Mouse (Mus musculus): Measurements from ENCODE around the gene Pheta2. TPM values are rescaled to one million over a fixed set of nuclear protein-coding genes. Genes with fewer than 3 reads are reported as not detected.

Gene Pheta2
- polyA plus RNA-seq, 1 experiment from 2014 or later, result 1.6 TPM

DNA sequence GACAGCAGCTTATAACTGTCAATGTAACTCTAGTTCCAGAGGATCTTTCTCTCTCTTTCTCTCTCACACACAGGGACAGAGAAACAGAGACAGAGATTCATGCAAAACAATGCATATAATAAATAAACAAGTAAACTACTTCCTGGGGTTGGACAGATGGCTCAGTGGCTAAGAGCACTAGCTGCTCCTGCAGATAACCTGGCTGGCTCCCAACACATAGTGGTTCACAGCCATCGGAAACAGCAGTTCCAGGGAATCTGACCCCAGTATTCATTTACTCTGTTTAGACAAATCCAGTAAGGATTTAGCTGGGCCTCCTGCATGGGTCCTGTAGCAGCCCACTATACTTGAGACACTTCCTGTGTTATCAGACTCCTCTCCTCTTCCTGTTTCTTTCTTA, 19.1 kb upstream of the Pheta2 start:
- Histone ChIP-seq H3K9me3 (ENCODE audit: control insufficient read depth, low read length) (no peaks in the 10 kb centered on the region), H3K4me2 (ENCODE audit: low read length) (no peak overlapping the region), H3K27me3 (replicated peaks; ENCODE audit: control insufficient read depth, insufficient read depth, low read length) (no peaks in the 10 kb centered on the region), H3K4me1 (ENCODE audit: control insufficient read depth, insufficient read depth, low read depth, low read length) (no peaks in the 10 kb centered on the region), H3K27ac (ENCODE audit: low read depth, low read length) (no peak overlapping the region), H3K9ac (ENCODE audit: low read depth, low read length) (no peak overlapping the region), H3K36me3 (ENCODE audit: control insufficient read depth, insufficient read depth, low read length) (no peaks in the 10 kb centered on the region), H3K4me3 (ENCODE audit: low read length) (no peak overlapping the region)
- ATAC-seq, result no peak
- WGBS, result 33% methylated on average over 1 of the region's 1 CpGs

DNA sequence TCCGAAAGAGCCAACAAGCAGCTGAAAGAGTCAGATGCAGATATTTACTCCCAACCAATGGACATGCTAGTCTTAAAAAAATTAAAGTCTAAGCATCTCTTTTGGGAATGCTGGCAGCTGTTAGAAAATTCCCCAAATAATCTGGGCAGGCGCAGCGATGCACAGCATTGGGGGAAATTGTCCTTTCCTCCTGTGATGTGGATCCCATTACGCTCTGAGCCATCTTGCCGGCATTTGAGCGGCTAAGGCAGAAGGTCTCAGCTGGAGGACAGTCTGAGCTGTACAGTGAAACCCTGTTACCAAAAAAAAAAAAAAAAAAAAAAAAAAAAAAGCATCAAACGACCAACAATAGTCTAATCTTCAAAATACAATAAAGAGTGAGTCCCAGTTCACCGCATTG, 16.5 kb upstream of the Pheta2 start:
- ATAC-seq, result no peak
- Histone ChIP-seq H3K36me3 (ENCODE audit: control insufficient read depth, insufficient read depth, low read length) (no peaks in the 10 kb centered on the region), H3K27me3 (replicated peaks; ENCODE audit: control insufficient read depth, insufficient read depth, low read length) (no peaks in the 10 kb centered on the region), H3K9me3 (ENCODE audit: control insufficient read depth, low read length) (no peaks in the 10 kb centered on the region), H3K9ac (ENCODE audit: low read depth, low read length) (no peak overlapping the region), H3K4me3 (ENCODE audit: low read length) (no peak overlapping the region), H3K27ac (ENCODE audit: low read depth, low read length) (no peak overlapping the region), H3K4me1 (ENCODE audit: control insufficient read depth, insufficient read depth, low read depth, low read length) (no peaks in the 10 kb centered on the region), H3K4me2 (ENCODE audit: low read length) (no peak overlapping the region)
- 72% methylated on average over 8 of the region's 8 CpGs for WGBS

DNA sequence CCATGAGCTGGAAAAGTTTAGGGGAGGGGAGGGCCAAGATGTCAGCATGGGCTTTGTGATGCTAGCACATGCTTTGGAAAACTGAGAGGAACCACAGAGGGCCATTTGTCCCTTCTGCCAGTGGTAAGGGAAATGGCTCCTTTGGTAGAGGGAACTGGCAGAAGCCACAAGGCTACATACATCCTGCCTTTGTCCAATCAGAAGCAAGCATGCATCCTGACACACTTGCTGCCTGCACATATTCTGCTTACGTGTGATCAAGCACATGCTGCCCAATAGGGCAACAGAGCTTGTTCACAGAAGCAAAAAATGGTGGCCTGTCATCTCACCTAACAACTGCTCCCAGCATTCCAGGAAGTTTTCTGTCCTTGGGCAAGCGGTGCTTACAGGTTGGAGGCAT, 13.4 kb upstream of the Pheta2 start:
- no peak overlapping the region for H3K4me3 ChIP-seq (ENCODE audit: low read length)
- WGBS, result 78% methylated on average over 2 of the region's 2 CpGs
- no peaks in the 10 kb centered on the region for H3K27me3 ChIP-seq (replicated peaks; ENCODE audit: control insufficient read depth, insufficient read depth, low read length)
- ATAC-seq, result no peak
- no peaks in the 10 kb centered on the region for H3K9me3 ChIP-seq (ENCODE audit: control insufficient read depth, low read length)
- H3K9ac ChIP-seq (ENCODE audit: low read depth, low read length), result no peak overlapping the region
- no peaks in the 10 kb centered on the region for H3K36me3 ChIP-seq (ENCODE audit: control insufficient read depth, insufficient read depth, low read length)
- H3K4me2 ChIP-seq (ENCODE audit: low read length), result no peak overlapping the region
- no peaks in the 10 kb centered on the region for H3K4me1 ChIP-seq (ENCODE audit: control insufficient read depth, insufficient read depth, low read depth, low read length)
- no peak overlapping the region for H3K27ac ChIP-seq (ENCODE audit: low read depth, low read length)

DNA sequence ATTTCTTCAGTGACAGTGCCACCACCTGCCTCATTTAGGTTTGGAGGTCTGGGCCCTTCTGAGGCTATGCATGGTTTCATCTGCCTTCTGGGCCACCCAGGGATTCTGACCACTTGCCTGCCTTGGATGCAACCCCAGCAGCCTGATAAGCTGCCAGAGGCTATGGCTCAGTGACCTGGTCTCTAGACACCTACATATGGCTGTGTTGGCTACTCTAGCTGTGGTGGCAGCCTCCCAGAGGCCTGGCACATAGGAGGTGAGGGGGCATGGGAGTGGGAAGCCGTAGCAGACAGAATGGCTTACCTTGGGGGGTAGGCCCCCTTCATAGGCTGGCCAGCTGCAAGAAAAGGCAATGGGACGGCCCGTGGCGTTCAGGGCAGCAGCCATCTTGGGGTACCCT, 3.5 kb upstream of the Pheta2 start:
- Histone ChIP-seq H3K27me3 (replicated peaks; ENCODE audit: control insufficient read depth, insufficient read depth, low read length) (peaks cover 3% of the 10 kb centered on the region; the same call in 1 of the 2 replicates), H3K36me3 (ENCODE audit: control insufficient read depth, insufficient read depth, low read length) (peaks cover 3% of the 10 kb centered on the region; the same call in 1 of the 2 replicates), H3K9me3 (ENCODE audit: control insufficient read depth, low read length) (no peaks in the 10 kb centered on the region), H3K27ac (ENCODE audit: low read depth, low read length) (no peak overlapping the region), H3K4me2 (ENCODE audit: low read length) (no peak overlapping the region), H3K9ac (ENCODE audit: low read depth, low read length) (no peak overlapping the region), H3K4me3 (ENCODE audit: low read length) (no peak overlapping the region), H3K4me1 (ENCODE audit: control insufficient read depth, insufficient read depth, low read depth, low read length) (peaks cover 10% of the 10 kb centered on the region)
- 94% methylated on average over 4 of the region's 4 CpGs for WGBS
- no peak for ATAC-seq

DNA sequence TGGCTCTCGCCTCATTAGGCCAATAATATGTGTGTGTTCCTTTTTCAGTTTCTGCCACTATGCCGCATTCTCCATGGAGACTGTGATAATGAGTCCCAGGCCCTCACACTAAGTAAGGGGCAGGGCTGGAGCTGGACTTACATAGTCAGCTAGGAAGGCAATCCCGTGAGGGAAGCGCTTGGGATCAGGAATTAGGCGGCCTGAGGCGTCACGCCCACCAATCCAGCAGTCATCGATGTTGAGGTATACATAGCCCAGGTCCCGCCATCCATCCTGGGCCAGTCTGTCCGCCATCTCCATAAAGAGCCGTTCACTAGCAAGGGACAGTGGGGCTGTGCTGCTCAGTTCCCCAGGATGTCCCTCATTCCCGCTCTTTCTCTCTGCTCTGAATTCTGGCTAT, 2.1 kb upstream of the Pheta2 start:
- H3K4me3 ChIP-seq (ENCODE audit: low read length), result no peak overlapping the region
- peaks cover 3% of the 10 kb centered on the region; the same call in 1 of the 2 replicates for H3K36me3 ChIP-seq (ENCODE audit: control insufficient read depth, insufficient read depth, low read length)
- no peak overlapping the region for H3K27ac ChIP-seq (ENCODE audit: low read depth, low read length)
- no peak for ATAC-seq
- no peaks in the 10 kb centered on the region for H3K9me3 ChIP-seq (ENCODE audit: control insufficient read depth, low read length)
- 68% methylated on average over 12 of the region's 12 CpGs for WGBS
- H3K9ac ChIP-seq (ENCODE audit: low read depth, low read length), result no peak overlapping the region
- H3K27me3 ChIP-seq (replicated peaks; ENCODE audit: control insufficient read depth, insufficient read depth, low read length), result peaks cover 10% of the 10 kb centered on the region
- H3K4me2 ChIP-seq (ENCODE audit: low read length), result no peak overlapping the region
- H3K4me1 ChIP-seq (ENCODE audit: control insufficient read depth, insufficient read depth, low read depth, low read length), result peaks cover 15% of the 10 kb centered on the region

DNA sequence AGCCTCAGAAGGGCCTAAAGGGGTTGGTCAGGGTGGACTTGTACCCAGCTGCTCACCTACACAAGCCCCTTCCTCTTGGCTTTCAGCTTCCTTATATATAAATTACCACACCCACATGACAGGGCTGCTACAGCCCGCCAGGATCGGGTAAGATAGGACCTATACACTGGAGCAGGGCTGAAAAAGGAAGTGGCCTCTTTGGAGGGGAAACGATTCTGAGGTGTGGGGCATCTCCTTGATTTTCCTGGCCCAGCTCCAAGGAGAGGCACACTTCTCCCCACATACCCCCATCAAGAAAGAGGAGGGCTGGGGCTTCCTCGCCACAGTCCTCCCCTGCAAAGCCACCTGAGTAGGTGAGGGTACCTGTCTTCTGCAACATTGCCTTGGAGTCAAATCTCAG, 867 bp upstream of the Pheta2 start:
- Histone ChIP-seq H3K9me3 (ENCODE audit: control insufficient read depth, low read length) (no peaks in the 10 kb centered on the region), H3K9ac (ENCODE audit: low read depth, low read length) (peak overlapping the region; percentile 53; the same call in 1 of the 2 replicates), H3K4me1 (ENCODE audit: control insufficient read depth, insufficient read depth, low read depth, low read length) (peaks cover 15% of the 10 kb centered on the region), H3K27me3 (replicated peaks; ENCODE audit: control insufficient read depth, insufficient read depth, low read length) (peaks cover 10% of the 10 kb centered on the region), H3K4me2 (ENCODE audit: low read length) (peak overlapping the region; percentile 76), H3K4me3 (ENCODE audit: low read length) (peak overlapping the region; percentile 47), H3K36me3 (ENCODE audit: control insufficient read depth, insufficient read depth, low read length) (peaks cover 3% of the 10 kb centered on the region; the same call in 1 of the 2 replicates), H3K27ac (ENCODE audit: low read depth, low read length) (no peak overlapping the region)
- ATAC-seq, result no peak
- WGBS, result 39% methylated on average over 4 of the region's 4 CpGs

DNA sequence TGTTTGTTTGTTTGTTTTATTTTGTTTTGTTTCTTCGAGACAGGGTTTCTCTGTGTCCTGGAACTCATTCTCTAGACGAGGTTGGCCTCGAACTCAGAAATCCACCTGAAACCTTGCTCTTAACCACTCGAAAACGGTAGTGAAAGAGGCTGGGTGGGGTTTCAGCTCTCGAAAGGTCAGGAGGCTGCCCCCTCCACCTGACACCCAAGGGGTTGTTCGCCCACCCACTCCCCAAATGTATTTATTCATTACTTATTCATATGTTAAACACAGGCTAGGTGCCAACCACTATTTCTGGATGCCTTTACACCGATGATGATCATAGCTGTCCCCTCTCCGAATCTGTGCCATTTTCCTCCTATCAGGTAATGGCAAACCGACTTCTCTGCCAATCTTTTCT, 408 bp downstream of the Pheta2 start:
- 52% methylated on average over 10 of the region's 10 CpGs for WGBS
- ATAC-seq, result no peak
- H3K4me2 ChIP-seq (ENCODE audit: low read length), result peak overlapping the region; percentile 76
- H3K27ac ChIP-seq (ENCODE audit: low read depth, low read length), result no peak overlapping the region
- H3K27me3 ChIP-seq (replicated peaks; ENCODE audit: control insufficient read depth, insufficient read depth, low read length), result peaks cover 10% of the 10 kb centered on the region
- peaks cover 3% of the 10 kb centered on the region; the same call in 1 of the 2 replicates for H3K36me3 ChIP-seq (ENCODE audit: control insufficient read depth, insufficient read depth, low read length)
- peak overlapping the region; percentile 47 for H3K4me3 ChIP-seq (ENCODE audit: low read length)
- no peaks in the 10 kb centered on the region for H3K9me3 ChIP-seq (ENCODE audit: control insufficient read depth, low read length)
- peak overlapping the region; percentile 53 for H3K9ac ChIP-seq (ENCODE audit: low read depth, low read length)
- peaks cover 15% of the 10 kb centered on the region for H3K4me1 ChIP-seq (ENCODE audit: control insufficient read depth, insufficient read depth, low read depth, low read length)

DNA sequence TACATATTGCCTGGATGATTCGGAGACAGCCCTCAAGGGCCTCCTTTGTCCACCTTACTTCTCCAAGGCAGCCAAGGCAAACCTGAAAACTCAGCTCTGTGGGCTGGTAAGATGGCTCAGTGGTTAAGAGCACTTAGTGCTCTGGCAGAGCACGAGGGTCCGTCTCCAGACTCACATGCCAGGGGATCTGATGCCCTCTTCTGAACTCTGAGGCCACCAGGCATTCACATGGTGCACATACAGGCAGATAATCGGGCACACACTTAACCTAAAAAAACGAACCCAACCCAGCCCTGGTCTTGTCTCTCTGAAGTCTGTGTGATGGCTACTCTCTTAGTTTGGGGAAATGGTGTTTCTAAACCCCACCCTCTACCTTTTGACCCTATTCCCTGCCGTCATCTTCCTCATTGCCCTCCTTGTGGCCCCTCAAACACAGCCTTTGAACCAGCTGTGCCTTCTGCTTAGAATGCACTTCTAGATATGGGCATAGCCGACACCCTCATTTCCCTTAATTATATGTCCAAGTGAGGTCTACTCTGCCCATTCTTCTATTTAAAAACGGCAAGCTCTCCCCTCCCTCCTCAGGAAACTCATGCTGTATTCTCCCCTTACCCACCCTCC, 1.0 kb downstream of the Pheta2 start:
- Histone ChIP-seq H3K4me3 (ENCODE audit: low read length) (no peak overlapping the region), H3K4me1 (ENCODE audit: control insufficient read depth, insufficient read depth, low read depth, low read length) (peaks cover 15% of the 10 kb centered on the region), H3K9me3 (ENCODE audit: control insufficient read depth, low read length) (no peaks in the 10 kb centered on the region), H3K27ac (ENCODE audit: low read depth, low read length) (no peak overlapping the region), H3K9ac (ENCODE audit: low read depth, low read length) (no peak overlapping the region), H3K36me3 (ENCODE audit: control insufficient read depth, insufficient read depth, low read length) (no peaks in the 10 kb centered on the region), H3K4me2 (ENCODE audit: low read length) (no peak overlapping the region), H3K27me3 (replicated peaks; ENCODE audit: control insufficient read depth, insufficient read depth, low read length) (peaks cover 10% of the 10 kb centered on the region)
- WGBS, result 72% methylated on average over 8 of the region's 8 CpGs
- ATAC-seq, result no peak

DNA sequence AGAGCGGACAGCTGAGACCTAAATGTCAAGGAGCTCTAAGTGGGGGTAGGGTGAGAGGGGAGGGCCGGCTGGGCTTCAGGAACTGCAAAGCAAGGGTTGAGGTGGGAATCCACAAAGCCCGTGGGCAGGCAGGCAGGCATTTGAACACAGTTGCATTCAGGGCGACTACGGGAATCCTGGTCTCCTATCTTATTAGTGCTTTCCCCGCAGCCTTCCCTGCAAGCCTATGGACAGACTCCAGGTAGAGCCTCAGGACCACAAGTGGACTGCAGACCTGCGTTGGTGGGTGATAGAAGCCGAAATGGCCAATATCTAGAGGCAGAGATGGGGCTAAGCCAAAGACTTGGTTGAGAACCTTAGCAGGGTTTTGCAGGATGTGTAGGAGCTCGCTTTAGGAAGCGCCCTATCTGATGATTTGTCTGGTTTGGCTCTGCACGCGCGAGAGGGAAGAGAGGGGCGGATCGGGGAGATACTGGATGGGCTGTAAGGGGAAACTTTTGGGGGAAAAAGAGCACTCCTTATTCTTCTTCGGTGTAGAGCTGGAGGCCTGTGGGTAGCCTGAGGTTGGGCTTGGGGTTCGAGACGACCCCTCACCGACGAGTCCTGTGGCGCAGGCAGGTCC, 1.8 kb downstream of the Pheta2 start:
- 43% methylated on average over 21 of the region's 21 CpGs for WGBS
- Histone ChIP-seq H3K4me2 (ENCODE audit: low read length) (peak overlapping the region; percentile 61), H3K4me3 (ENCODE audit: low read length) (peak overlapping the region; percentile 37), H3K4me1 (ENCODE audit: control insufficient read depth, insufficient read depth, low read depth, low read length) (peaks cover 15% of the 10 kb centered on the region), H3K36me3 (ENCODE audit: control insufficient read depth, insufficient read depth, low read length) (no peaks in the 10 kb centered on the region), H3K27ac (ENCODE audit: low read depth, low read length) (no peak overlapping the region), H3K9ac (ENCODE audit: low read depth, low read length) (peak overlapping the region; percentile 65), H3K9me3 (ENCODE audit: control insufficient read depth, low read length) (no peaks in the 10 kb centered on the region), H3K27me3 (replicated peaks; ENCODE audit: control insufficient read depth, insufficient read depth, low read length) (peaks cover 10% of the 10 kb centered on the region)
- ATAC-seq, result no peak
